Mouse (Mus musculus): Measurements from ENCODE around the gene Frs2. TPM values are rescaled to one million over a fixed set of nuclear protein-coding genes. Genes with fewer than 3 reads are reported as not detected.
"Not testable (repeated sequence)": the region's sequence is repeated elsewhere in the genome, so short reads cannot be mapped to it uniquely, and the experiment has no call there.

The Frs2 gene
- polyA plus RNA-seq, 1 experiment from 2014 or later: 23.6 TPM

GRCm38 (mm10) chr10:117144071-117144470 is 4.3 kb downstream of the Frs2 start:
- peaks cover 16% of the 10 kb centered on the region for H3K4me1 ChIP-seq
- no peak for ATAC-seq (ENCODE audit: low FRiP score)
- no peak overlapping the region for H3K9ac ChIP-seq
- H3K36me3 ChIP-seq (replicated peaks): no peaks in the 10 kb centered on the region
- no peak overlapping the region for H3K27ac ChIP-seq
- H3K4me3 ChIP-seq (replicated peaks): no peak overlapping the region
- WGBS: 93% methylated on average over 4 of the region's 4 CpGs
- 0 out of 2 replicates have a peak, but pooled peaks cover 2% of the 10 kb centered on the region for H3K27me3 ChIP-seq
- no peaks in the 10 kb centered on the region for H3K9me3 ChIP-seq
- H3K4me2 ChIP-seq: no peak overlapping the region

- Histone ChIP-seq H3K4me1 (peaks cover 14% of the 10 kb centered on the region), H3K4me2 (no peak overlapping the region), H3K4me3 (replicated peaks) (no peak overlapping the region), H3K27me3 (no peaks in the 10 kb centered on the region), H3K27ac (no peak overlapping the region), H3K9ac (no peak overlapping the region), H3K36me3 (replicated peaks) (no peaks in the 10 kb centered on the region), H3K9me3 (no peaks in the 10 kb centered on the region)
- no peak for ATAC-seq (ENCODE audit: low FRiP score)
- 92% methylated on average over 2 of the region's 2 CpGs for WGBS
Measured at GRCm38 (mm10) chr10:117143311-117143710, 5.0 kb downstream of the Frs2 start.

GRCm38 (mm10) chr10:117141939-117142552 is 6.3 kb downstream of the Frs2 start:
- Histone ChIP-seq H3K4me1 (peaks cover 14% of the 10 kb centered on the region), H3K4me3 (replicated peaks) (no peak overlapping the region), H3K27ac (no peak overlapping the region), H3K9ac (no peak overlapping the region), H3K27me3 (no peaks in the 10 kb centered on the region), H3K36me3 (replicated peaks) (no peaks in the 10 kb centered on the region), H3K4me2 (no peak overlapping the region), H3K9me3 (no peaks in the 10 kb centered on the region)
- 63% methylated on average over 7 of the region's 7 CpGs for WGBS
- ATAC-seq (ENCODE audit: low FRiP score): no peak

GRCm38 (mm10) chr10:117131506-117131905 is 16.8 kb downstream of the Frs2 start:
- not testable (repeated sequence) for H3K4me1 ChIP-seq; H3K27me3 ChIP-seq; ATAC-seq (ENCODE audit: low FRiP score); H3K9me3 ChIP-seq; H3K4me3 ChIP-seq (replicated peaks); H3K9ac ChIP-seq; H3K27ac ChIP-seq; H3K4me2 ChIP-seq
- H3K36me3 ChIP-seq (replicated peaks): peaks cover 12% of the 10 kb centered on the region
- 91% methylated on average over 5 of the region's 5 CpGs for WGBS

GRCm38 (mm10) chr10:117130037-117130436 is 18.3 kb downstream of the Frs2 start:
- no peak overlapping the region for H3K4me3 ChIP-seq (replicated peaks)
- no peak overlapping the region for H3K4me2 ChIP-seq
- no peak overlapping the region for H3K27ac ChIP-seq
- no peaks in the 10 kb centered on the region for H3K4me1 ChIP-seq
- H3K9ac ChIP-seq: no peak overlapping the region
- H3K36me3 ChIP-seq (replicated peaks): peaks cover 12% of the 10 kb centered on the region
- WGBS: 97% methylated on average over 6 of the region's 6 CpGs
- no peak for ATAC-seq (ENCODE audit: low FRiP score)
- no peaks in the 10 kb centered on the region for H3K27me3 ChIP-seq
- H3K9me3 ChIP-seq: no peaks in the 10 kb centered on the region

GRCm38 (mm10) chr10:117128693-117129092 is 19.6 kb downstream of the Frs2 start:
- Histone ChIP-seq H3K27ac (no peak overlapping the region), H3K36me3 (replicated peaks) (peaks cover 12% of the 10 kb centered on the region), H3K4me1 (no peaks in the 10 kb centered on the region), H3K4me2 (no peak overlapping the region), H3K9me3 (no peaks in the 10 kb centered on the region), H3K27me3 (no peaks in the 10 kb centered on the region), H3K9ac (no peak overlapping the region), H3K4me3 (replicated peaks) (no peak overlapping the region)
- no peak for ATAC-seq (ENCODE audit: low FRiP score)
- 87% methylated on average over 2 of the region's 2 CpGs for WGBS

- Histone ChIP-seq H3K4me1 (no peaks in the 10 kb centered on the region), H3K9me3 (no peaks in the 10 kb centered on the region), H3K27me3 (no peaks in the 10 kb centered on the region), H3K4me3 (replicated peaks) (no peak overlapping the region), H3K4me2 (no peak overlapping the region), H3K9ac (no peak overlapping the region), H3K36me3 (replicated peaks) (peaks cover 11% of the 10 kb centered on the region), H3K27ac (no peak overlapping the region)
- ATAC-seq (ENCODE audit: low FRiP score): no peak
- WGBS: 79% methylated on average over 2 of the region's 2 CpGs
Measured at GRCm38 (mm10) chr10:117127480-117127879, 20.9 kb downstream of the Frs2 start.

- Histone ChIP-seq H3K4me3 (replicated peaks) (no peak overlapping the region), H3K4me1 (no peaks in the 10 kb centered on the region), H3K9ac (no peak overlapping the region), H3K9me3 (no peaks in the 10 kb centered on the region), H3K27me3 (no peaks in the 10 kb centered on the region), H3K4me2 (no peak overlapping the region), H3K27ac (no peak overlapping the region), H3K36me3 (replicated peaks) (peaks cover 4% of the 10 kb centered on the region; the same call in 1 of the 2 replicates)
- ATAC-seq (ENCODE audit: low FRiP score): no peak
- 100% methylated on average over 1 of the region's 1 CpGs for WGBS
Measured at GRCm38 (mm10) chr10:117126719-117127118, 21.6 kb downstream of the Frs2 start.

GRCm38 (mm10) chr10:117126233-117126632 is 22.1 kb downstream of the Frs2 start:
- 84% methylated on average over 4 of the region's 4 CpGs for WGBS

GRCm38 (mm10) chr10:117121448-117121847 is 26.9 kb downstream of the Frs2 start:
- no peak for ATAC-seq (ENCODE audit: low FRiP score)

More at GRCm38 (mm10) chr10:117126233-117126632, 22.1 kb downstream of the Frs2 start:
- H3K36me3 ChIP-seq (replicated peaks): peaks cover 4% of the 10 kb centered on the region; the same call in 1 of the 2 replicates
- H3K9me3 ChIP-seq: no peaks in the 10 kb centered on the region
- no peaks in the 10 kb centered on the region for H3K4me1 ChIP-seq
- ATAC-seq (ENCODE audit: low FRiP score): no peak
- H3K4me3 ChIP-seq (replicated peaks): no peak overlapping the region
- H3K27ac ChIP-seq: no peak overlapping the region
- no peak overlapping the region for H3K9ac ChIP-seq
- no peaks in the 10 kb centered on the region for H3K27me3 ChIP-seq
- no peak overlapping the region for H3K4me2 ChIP-seq

GRCm38 (mm10) chr10:117120051-117120666 is 28.2 kb downstream of the Frs2 start:
- no peak overlapping the region for H3K4me3 ChIP-seq (replicated peaks)
- no peak for ATAC-seq (ENCODE audit: low FRiP score)
- H3K36me3 ChIP-seq (replicated peaks): no peaks in the 10 kb centered on the region
- no peak overlapping the region for H3K27ac ChIP-seq
- 0 out of 2 replicates have a peak, but pooled peaks cover 3% of the 10 kb centered on the region for H3K4me1 ChIP-seq
- WGBS: 96% methylated on average over 7 of the region's 7 CpGs
- H3K4me2 ChIP-seq: no peak overlapping the region
- H3K9ac ChIP-seq: no peak overlapping the region
- H3K27me3 ChIP-seq: no peaks in the 10 kb centered on the region
- H3K9me3 ChIP-seq: no peaks in the 10 kb centered on the region

More at GRCm38 (mm10) chr10:117121448-117121847, 26.9 kb downstream of the Frs2 start:
- Histone ChIP-seq H3K9me3 (no peaks in the 10 kb centered on the region), H3K4me1 (no peaks in the 10 kb centered on the region), H3K4me3 (replicated peaks) (no peak overlapping the region), H3K4me2 (no peak overlapping the region), H3K27ac (no peak overlapping the region), H3K27me3 (no peaks in the 10 kb centered on the region), H3K36me3 (replicated peaks) (no peaks in the 10 kb centered on the region), H3K9ac (no peak overlapping the region)
- 92% methylated on average over 3 of the region's 3 CpGs for WGBS

- Histone ChIP-seq H3K9ac (no peak overlapping the region), H3K27ac (no peak overlapping the region), H3K36me3 (replicated peaks) (no peaks in the 10 kb centered on the region), H3K27me3 (no peaks in the 10 kb centered on the region), H3K4me2 (no peak overlapping the region), H3K4me3 (replicated peaks) (no peak overlapping the region), H3K4me1 (0 out of 2 replicates have a peak, but pooled peaks cover 3% of the 10 kb centered on the region), H3K9me3 (no peaks in the 10 kb centered on the region)
- ATAC-seq (ENCODE audit: low FRiP score): no peak
- WGBS: 89% methylated on average over 11 of the region's 11 CpGs
Measured at GRCm38 (mm10) chr10:117119531-117119930, 28.8 kb downstream of the Frs2 start.

GRCm38 (mm10) chr10:117118421-117118831 is 29.9 kb downstream of the Frs2 start:
- Histone ChIP-seq H3K27me3 (no peaks in the 10 kb centered on the region), H3K9ac (no peak overlapping the region), H3K36me3 (replicated peaks) (no peaks in the 10 kb centered on the region), H3K4me1 (0 out of 2 replicates have a peak, but pooled peaks cover 3% of the 10 kb centered on the region), H3K4me3 (replicated peaks) (no peak overlapping the region), H3K4me2 (no peak overlapping the region), H3K27ac (no peak overlapping the region), H3K9me3 (no peaks in the 10 kb centered on the region)
- WGBS: 83% methylated on average over 7 of the region's 7 CpGs
- ATAC-seq (ENCODE audit: low FRiP score): no peak
